Mouse (Mus musculus) hindbrain, embryonic 14.5 days (tissue): ENCODE results near the gene Dpm3. TPM values are rescaled to one million over a fixed set of nuclear protein-coding genes. Genes with fewer than 3 reads are reported as not detected.

Experiments used
- ATAC-seq: fragments of 200-750 bp; cut with Nextera tagmentation; 2 replicates; pipeline ENCODE4 v1.8.0; 2017; ENCODE audit warnings: moderate number of reproducible peaks, mild to moderate bottlenecking, moderate TSS enrichment, moderate library complexity; ENCODE audit not compliant: low FRiP score
- DNase-seq: peaks from one replicate; pipeline ENCODE4 v3.0.0-alpha.2; 2015; ENCODE audit warnings: low spot score
- H3K27ac ChIP-seq: fragments of 300-500 bp; sonication (generic); 2 replicates; pipeline ENCODE4 v1.5.1; 2014; ENCODE audit warnings: mild to moderate bottlenecking, moderate library complexity
- H3K27me3 ChIP-seq: fragments of 300-500 bp; sonication (generic); 2 replicates; pipeline ENCODE4 v1.6.1; 2014; ENCODE audit warnings: mild to moderate bottlenecking, low read length, mixed read lengths; ENCODE audit not compliant: control insufficient read depth, insufficient read depth
- H3K36me3 ChIP-seq: fragments of 300-500 bp; sonication (generic); replicated peaks from 2 replicates; pipeline ENCODE4 v1.6.1; 2014; ENCODE audit not compliant: control insufficient read depth, insufficient read depth
- H3K4me1 ChIP-seq: fragments of 300-500 bp; sonication (generic); replicated peaks from 2 replicates; pipeline ENCODE4 v1.6.1; 2014; ENCODE audit warnings: antibody characterized with exemption, low read length, mixed read lengths; ENCODE audit not compliant: control insufficient read depth, insufficient read depth
- H3K4me2 ChIP-seq: fragments of 300-500 bp; sonication (generic); replicated peaks from 2 replicates; pipeline ENCODE4 v1.6.1; 2014; ENCODE audit warnings: mild to moderate bottlenecking, moderate library complexity
- H3K4me3 ChIP-seq: fragments of 300-500 bp; sonication (generic); replicated peaks from 2 replicates; pipeline ENCODE4 v1.5.1; 2014; ENCODE audit warnings: mild to moderate bottlenecking, low read length
- H3K9ac ChIP-seq: fragments of 300-500 bp; sonication (generic); 2 replicates; pipeline ENCODE4 v1.6.1; 2014
- H3K9me3 ChIP-seq: fragments of 300-500 bp; sonication (generic); 2 replicates; pipeline ENCODE4 v1.6.1; 2016; ENCODE audit warnings: low read length; ENCODE audit not compliant: control insufficient read depth
- WGBS: fragments of 180-500 bp; shearing (Covaris S2); extraction: QIAGEN DNeasy Blood & Tissue Kit; methylation state at CpG from one replicate; pipeline ENCODE4 v1.1.7; 2014; 5-methylcytosine and 5-hydroxymethylcytosine counted together
- polyA plus RNA-seq: library from polyadenylated mRNA; unstranded; fragments of >200 nt; fragmentation: Nextera tagmentation; extraction: Ambion mirVana; gene quantifications from 2 replicates; pipeline ENCODE4 v1.2.1, GENCODE M21; 2014

Gene Dpm3
- polyA plus RNA-seq, 1 experiment from 2014 or later: 94.4 TPM

- ATAC-seq (no peak), DNase-seq (no peak)
- Histone ChIP-seq H3K27ac (no peak overlapping the region), H3K4me2 (no peak overlapping the region), H3K27me3 (no peaks in the 10 kb centered on the region), H3K9ac (no peak overlapping the region), H3K36me3 (no peaks in the 10 kb centered on the region; the same call in 1 of the 2 replicates), H3K4me1 (peaks cover 14% of the 10 kb centered on the region), H3K4me3 (no peak overlapping the region), H3K9me3 (no peaks in the 10 kb centered on the region)
- 53% methylated on average over 8 of the region's 8 CpGs for WGBS
These were observed 39.6 kb upstream of the Dpm3 start for GRCm38 (mm10) chr3:89219546-89219945.

DNA sequence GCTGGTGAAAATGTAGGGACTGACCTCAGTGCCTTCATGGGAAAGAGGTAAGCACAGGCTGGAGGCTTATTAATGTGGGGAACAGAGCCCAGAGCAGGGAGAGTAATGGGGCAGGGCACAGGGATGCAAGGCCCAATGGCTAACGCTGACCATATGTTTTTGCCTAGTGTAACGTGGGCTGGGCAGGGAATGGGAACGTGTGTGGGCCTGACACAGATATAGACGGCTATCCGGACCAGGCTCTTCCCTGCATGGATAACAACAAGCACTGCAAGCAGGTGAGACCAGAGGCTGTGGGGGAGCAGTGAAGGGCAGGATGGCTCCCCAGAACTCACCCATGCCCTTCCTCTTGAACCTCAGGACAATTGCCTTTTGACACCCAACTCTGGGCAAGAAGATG is 38.0 kb upstream of the Dpm3 start:
- H3K9me3 ChIP-seq: no peaks in the 10 kb centered on the region
- H3K4me3 ChIP-seq: no peak overlapping the region
- peaks cover 19% of the 10 kb centered on the region for H3K4me1 ChIP-seq
- no peak overlapping the region for H3K4me2 ChIP-seq
- H3K27ac ChIP-seq: no peak overlapping the region
- DNase-seq (no peak), ATAC-seq (no peak)
- no peak overlapping the region for H3K9ac ChIP-seq
- H3K36me3 ChIP-seq: no peaks in the 10 kb centered on the region; the same call in 1 of the 2 replicates
- WGBS: 61% methylated on average over 5 of the region's 5 CpGs
- no peaks in the 10 kb centered on the region for H3K27me3 ChIP-seq

DNA sequence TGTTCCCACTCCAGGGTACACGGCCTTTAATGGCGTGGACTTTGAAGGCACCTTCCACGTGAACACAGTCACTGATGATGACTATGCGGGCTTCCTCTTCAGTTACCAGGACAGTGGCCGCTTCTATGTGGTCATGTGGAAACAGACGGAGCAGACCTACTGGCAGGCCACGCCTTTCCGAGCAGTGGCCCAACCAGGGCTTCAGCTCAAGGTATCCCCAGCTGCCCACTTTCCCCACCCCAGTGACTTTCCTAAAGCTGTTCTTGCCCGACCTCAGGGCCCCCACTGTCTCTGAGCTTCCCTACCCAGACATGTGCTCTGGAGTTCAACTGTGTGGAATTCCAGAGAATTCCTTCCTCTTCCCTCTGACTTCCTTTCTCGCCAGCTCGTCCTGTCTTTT is 34.4 kb upstream of the Dpm3 start:
- no peaks in the 10 kb centered on the region for H3K9me3 ChIP-seq
- peak overlapping the region; percentile 81 for H3K27ac ChIP-seq
- H3K36me3 ChIP-seq: no peaks in the 10 kb centered on the region; the same call in 1 of the 2 replicates
- H3K4me1 ChIP-seq: peaks cover 35% of the 10 kb centered on the region
- no peak for ATAC-seq
- 24% methylated on average over 11 of the region's 11 CpGs for WGBS
- peak overlapping the region; percentile 38 for H3K4me3 ChIP-seq
- no peaks in the 10 kb centered on the region for H3K27me3 ChIP-seq
- H3K4me2 ChIP-seq: peak overlapping the region; percentile 56
- DNase-seq: no peak
- H3K9ac ChIP-seq: peak overlapping the region; percentile 66

DNA sequence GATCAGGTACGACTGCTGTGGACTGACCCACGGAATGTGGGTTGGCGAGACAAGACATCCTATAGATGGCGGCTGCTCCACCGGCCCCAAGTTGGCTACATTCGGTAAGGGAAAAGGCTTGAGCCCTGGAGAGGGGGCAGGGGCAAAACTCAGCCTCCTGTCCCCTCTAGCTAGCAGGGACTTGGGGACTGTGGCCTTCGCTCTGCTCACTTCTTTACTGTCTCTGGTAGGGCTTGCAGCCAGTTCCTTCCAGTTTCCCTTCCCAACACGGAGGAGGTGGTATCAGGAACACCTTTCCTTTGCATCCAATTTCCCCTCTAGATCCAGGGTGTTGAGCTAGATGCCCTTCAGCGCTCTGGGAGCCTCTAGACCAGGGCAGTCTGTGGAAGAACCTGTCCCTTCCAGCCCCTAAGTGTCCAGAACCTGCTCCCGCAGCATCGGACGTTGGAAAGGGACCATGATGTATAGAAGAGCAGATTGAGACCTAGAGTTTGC is 33.8 kb upstream of the Dpm3 start:
- peaks cover 35% of the 10 kb centered on the region for H3K4me1 ChIP-seq
- peak overlapping the region; percentile 81 for H3K27ac ChIP-seq
- H3K27me3 ChIP-seq: no peaks in the 10 kb centered on the region
- WGBS: 16% methylated on average over 12 of the region's 12 CpGs
- H3K4me2 ChIP-seq: peak overlapping the region; percentile 56
- H3K36me3 ChIP-seq: no peaks in the 10 kb centered on the region; the same call in 1 of the 2 replicates
- H3K4me3 ChIP-seq: peak overlapping the region; percentile 38
- DNase-seq (no peak), ATAC-seq (no peak)
- peak overlapping the region; percentile 66 for H3K9ac ChIP-seq
- H3K9me3 ChIP-seq: no peaks in the 10 kb centered on the region

DNA sequence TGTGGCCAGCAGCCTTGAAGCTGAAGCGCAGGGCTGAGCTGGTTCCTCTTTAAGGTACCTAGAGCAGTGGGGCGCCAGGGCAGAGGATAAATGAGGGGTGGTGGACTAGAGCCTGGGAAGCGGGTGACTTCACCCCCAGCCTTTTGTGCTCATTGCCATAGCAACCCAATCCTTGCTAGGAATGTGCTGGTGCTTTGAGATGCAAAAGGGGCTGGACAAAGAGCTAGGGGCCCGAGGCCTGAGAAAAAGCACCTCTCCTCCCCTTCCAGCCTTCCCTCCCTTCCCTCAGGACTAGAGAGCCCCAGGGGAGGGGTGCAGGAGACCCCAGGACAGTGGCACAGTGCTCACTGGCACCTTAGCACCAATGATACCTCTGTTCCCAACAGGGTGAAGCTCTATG is 33.2 kb upstream of the Dpm3 start:
- H3K27me3 ChIP-seq: no peaks in the 10 kb centered on the region
- H3K9ac ChIP-seq: peak overlapping the region; percentile 66
- peak overlapping the region; percentile 38 for H3K4me3 ChIP-seq
- peak overlapping the region; percentile 81 for H3K27ac ChIP-seq
- ATAC-seq (peak; percentile 69), DNase-seq (peak; percentile 74)
- 10% methylated on average over 4 of the region's 4 CpGs for WGBS
- H3K36me3 ChIP-seq: no peaks in the 10 kb centered on the region; the same call in 1 of the 2 replicates
- H3K9me3 ChIP-seq: no peaks in the 10 kb centered on the region
- H3K4me1 ChIP-seq: peaks cover 35% of the 10 kb centered on the region
- peak overlapping the region; percentile 56 for H3K4me2 ChIP-seq

DNA sequence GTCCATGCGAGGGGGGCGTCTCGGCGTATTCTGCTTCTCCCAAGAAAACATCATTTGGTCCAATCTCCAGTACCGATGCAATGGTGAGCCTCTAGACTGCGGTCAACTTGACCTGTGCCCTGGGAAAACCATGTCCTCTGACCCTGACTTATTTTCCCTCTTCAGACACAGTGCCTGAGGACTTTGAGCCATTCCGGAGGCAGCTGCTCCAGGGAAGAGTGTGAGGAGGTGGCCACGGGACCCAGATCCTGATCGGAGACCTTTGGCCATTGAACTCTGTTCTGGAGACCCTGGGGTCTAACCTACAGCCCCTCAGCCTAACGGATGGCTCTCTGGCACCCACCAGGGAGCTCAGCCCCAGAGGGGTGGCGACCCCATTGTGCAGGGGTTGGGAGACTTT is 32.8 kb upstream of the Dpm3 start:
- DNase-seq (no peak), ATAC-seq (no peak)
- 8% methylated on average over 11 of the region's 11 CpGs for WGBS
- peak overlapping the region; percentile 66 for H3K9ac ChIP-seq
- H3K27ac ChIP-seq: peak overlapping the region; percentile 81
- no peaks in the 10 kb centered on the region; the same call in 1 of the 2 replicates for H3K36me3 ChIP-seq
- H3K9me3 ChIP-seq: no peaks in the 10 kb centered on the region
- H3K4me3 ChIP-seq: peak overlapping the region; percentile 38
- peaks cover 35% of the 10 kb centered on the region for H3K4me1 ChIP-seq
- H3K27me3 ChIP-seq: no peaks in the 10 kb centered on the region
- peak overlapping the region; percentile 56 for H3K4me2 ChIP-seq

- ATAC-seq: no peak
- 3% methylated on average over 21 of the region's 21 CpGs for WGBS
These were observed 32.3 kb upstream of the Dpm3 start, which contains the start of gene Mtx1 for GRCm38 (mm10) chr3:89226900-89227299. Mtx1 (minus strand) TSS chr3:89227088.

DNA sequence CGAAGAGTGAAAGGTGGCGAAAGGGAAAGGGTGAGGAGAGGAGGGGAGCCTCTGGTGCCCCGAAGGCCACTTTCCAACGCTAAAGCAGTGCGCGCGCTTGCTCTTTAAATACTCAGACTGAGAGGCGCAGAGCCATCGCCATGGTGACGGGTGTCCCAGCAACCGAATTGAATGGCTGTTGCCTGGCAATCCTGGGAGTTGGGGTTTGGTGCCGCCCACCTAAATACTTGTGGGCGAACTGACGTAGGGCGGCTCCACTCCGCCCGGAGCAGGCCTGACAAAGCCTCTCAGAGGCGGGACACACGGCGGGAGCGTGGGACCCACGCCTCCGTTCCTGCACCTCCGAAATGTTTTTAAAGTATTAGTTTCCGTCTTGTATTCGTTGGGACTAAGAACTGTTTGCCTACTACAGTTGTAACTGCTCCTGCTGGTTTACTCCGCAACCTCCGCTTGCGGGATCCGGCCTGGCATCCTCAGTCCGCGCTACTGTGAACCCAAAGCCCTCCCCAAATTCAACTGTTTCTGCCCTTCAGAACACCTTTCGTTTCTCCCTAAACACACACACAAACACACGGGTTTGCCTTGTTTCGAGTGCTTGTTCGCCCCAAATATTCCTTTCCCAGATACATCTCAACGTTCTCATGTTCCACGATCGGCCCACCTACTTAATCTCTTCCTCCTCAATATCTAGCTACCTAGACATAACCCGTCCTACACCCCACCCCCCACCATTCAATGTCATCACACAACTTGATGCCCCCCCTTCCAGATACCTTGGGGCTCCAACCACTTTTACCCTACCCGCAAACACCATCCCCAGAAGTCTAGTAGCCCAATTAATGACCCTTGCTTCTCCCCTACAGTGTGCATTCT is 31.6 kb upstream of the Dpm3 start:
- Histone ChIP-seq H3K36me3 (no peaks in the 10 kb centered on the region), H3K9ac (peak overlapping the region; percentile 66), H3K4me3 (peak overlapping the region; percentile 38), H3K27me3 (no peaks in the 10 kb centered on the region), H3K27ac (peak overlapping the region; percentile 81), H3K4me1 (peaks cover 35% of the 10 kb centered on the region), H3K9me3 (no peaks in the 10 kb centered on the region), H3K4me2 (peak overlapping the region; percentile 56)
- 2% methylated on average over 41 of the region's 41 CpGs for WGBS
- peak; percentile 67 for ATAC-seq
- peak; percentile 90 for DNase-seq

More at GRCm38 (mm10) chr3:89226900-89227299, 32.3 kb upstream of the Dpm3 start, which contains the start of gene Mtx1:
- Histone ChIP-seq H3K4me2 (peak within 1 kb of the TSS; percentile 56), H3K4me3 (peak within 1 kb of the TSS; percentile 38), H3K36me3 (no peaks in the 10 kb centered on the region; the same call in 1 of the 2 replicates), H3K27me3 (no peaks in the 10 kb centered on the region), H3K4me1 (peaks cover 35% of the 10 kb centered on the region), H3K27ac (peak within 1 kb of the TSS; percentile 81), H3K9ac (peak within 1 kb of the TSS; percentile 66), H3K9me3 (no peaks in the 10 kb centered on the region)
- DNase-seq: no peak

GRCm38 (mm10) chr3:89228180-89228549 is 31.0 kb upstream of the Dpm3 start:
- under 1% methylated on average over 20 of the region's 20 CpGs for WGBS
- ATAC-seq: no peak
- Histone ChIP-seq H3K27ac (peak overlapping the region; percentile 51; the same call in 1 of the 2 replicates), H3K27me3 (no peaks in the 10 kb centered on the region), H3K36me3 (peaks cover 3% of the 10 kb centered on the region; the same call in 1 of the 2 replicates), H3K4me1 (peaks cover 35% of the 10 kb centered on the region), H3K4me2 (peak overlapping the region; percentile 56), H3K4me3 (peak overlapping the region; percentile 38), H3K9ac (peak overlapping the region; percentile 18; the same call in 1 of the 2 replicates), H3K9me3 (no peaks in the 10 kb centered on the region)
- DNase-seq: peak; percentile 89
